Mouse (Mus musculus) erythroblast, adult 5-6 weeks (primary cell): Measurements from ENCODE around the gene Tex13c2. TPM values are rescaled to one million over a fixed set of nuclear protein-coding genes. Genes with fewer than 3 reads are reported as not detected.
A peak's percentile ranks its signal among the peaks of the same experiment; 100 is the strongest.

Source experiments
- ATAC-seq: replicated peaks from 2 replicates; pipeline ENCODE4 v1.8.0; 2016; ENCODE audit warnings: moderate number of reproducible peaks, mild to moderate bottlenecking, moderate TSS enrichment, inconsistent platforms; ENCODE audit not compliant: poor library complexity, low FRiP score, severe bottlenecking
- total RNA-seq, 2 experiments: library from RNA; stranded (forward) in 1 of 2; stranded (reverse) in 1 of 2; fragments of 150-400 nt in 1 of 2; fragments of 200-764, 138-1000 nt in 1 of 2; gene quantifications; 2 replicates each; pipeline versions ENCODE4 v1.2.3 to v1.2.4; 2015 to 2017; ENCODE audit warnings: low replicate concordance in 2 of 2

Tex13c2 gene
- total RNA-seq (2015; ENCODE audit: low replicate concordance), result not detected in 2 replicates
- total RNA-seq (2017; ENCODE audit: low replicate concordance), result not detected in 2 replicates

DNA sequence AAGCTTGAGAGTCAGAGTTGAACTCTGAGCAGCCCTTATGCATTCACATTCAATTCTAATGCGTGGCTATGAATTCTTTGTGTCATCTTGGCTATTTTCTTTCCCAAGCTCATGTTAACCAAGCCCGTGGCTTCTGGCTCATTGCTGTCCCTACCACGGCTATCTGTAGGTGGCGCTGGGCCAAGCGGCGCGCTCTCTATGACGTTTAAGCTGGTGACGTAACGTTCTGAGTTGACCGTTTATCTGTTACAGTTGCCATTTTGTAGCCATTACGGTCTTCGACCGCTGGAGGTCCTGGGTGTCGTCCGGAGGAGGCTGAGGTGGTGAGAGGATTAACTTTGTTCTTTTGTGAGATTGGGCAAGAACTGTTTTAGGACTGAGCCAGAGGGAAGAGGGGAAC, at the start of gene Tex13c2:
Tex13c2 (plus strand) TSS at position 246 of the 400 bp plus-strand sequence.
- no peak for ATAC-seq

DNA sequence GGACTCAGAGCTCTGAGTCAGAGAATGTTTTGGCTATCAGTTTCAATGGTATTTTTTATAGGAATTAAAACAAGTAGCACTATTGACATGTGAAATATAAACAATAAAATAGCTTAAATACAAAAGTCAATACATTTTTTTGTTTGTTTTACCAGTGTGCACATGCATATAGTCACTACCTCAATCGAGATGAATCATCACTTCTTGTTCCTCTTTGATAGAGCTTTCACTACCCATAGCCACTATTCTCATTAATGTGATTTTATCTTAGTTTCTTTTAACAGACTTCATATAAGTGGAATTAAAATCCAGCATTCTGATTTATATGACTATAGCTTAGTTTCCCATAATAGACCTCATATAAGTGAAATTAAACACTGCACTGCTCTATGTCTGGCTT, 39.2 kb upstream of the Tex13c2 start:
- no peak for ATAC-seq

DNA sequence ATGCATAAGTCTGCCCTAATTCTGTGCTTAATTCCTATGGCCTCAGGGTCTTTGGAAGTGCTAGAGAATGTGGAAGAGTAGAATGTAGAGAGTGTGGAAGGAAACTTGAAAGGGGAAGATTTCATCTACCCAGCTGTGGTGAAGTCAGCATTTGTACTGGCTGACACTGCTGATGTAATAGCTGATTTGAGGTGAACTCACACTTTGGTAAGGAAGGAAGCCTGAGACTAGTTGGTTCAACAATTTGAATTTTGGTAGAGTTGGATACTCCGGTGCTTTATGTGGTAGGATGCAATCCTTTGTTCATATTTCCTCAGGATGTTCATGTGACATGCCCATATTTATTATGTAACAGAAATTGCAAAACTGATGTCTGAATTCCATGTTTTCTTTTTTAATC, 36.5 kb upstream of the Tex13c2 start:
- no peak for ATAC-seq

DNA sequence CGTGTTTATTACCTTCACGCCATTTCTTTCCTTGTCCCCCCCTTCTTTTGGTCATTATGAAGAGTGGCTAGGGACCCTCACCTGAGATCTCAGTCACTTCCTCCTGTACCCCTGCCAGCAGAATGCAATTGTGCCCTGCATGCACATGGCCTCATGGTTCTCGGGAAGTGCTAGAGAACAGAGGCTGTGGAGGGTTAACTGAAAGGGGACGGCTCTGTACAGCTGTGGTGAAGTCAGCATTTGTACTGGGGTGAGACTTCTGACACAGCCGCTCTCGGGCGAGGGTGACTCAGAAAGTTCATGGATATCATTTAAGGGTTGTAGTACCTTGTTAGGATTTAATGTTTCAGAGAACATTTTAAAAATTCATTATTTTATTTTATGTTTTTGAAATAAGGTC, 35.0 kb upstream of the Tex13c2 start:
- ATAC-seq, result no peak

DNA sequence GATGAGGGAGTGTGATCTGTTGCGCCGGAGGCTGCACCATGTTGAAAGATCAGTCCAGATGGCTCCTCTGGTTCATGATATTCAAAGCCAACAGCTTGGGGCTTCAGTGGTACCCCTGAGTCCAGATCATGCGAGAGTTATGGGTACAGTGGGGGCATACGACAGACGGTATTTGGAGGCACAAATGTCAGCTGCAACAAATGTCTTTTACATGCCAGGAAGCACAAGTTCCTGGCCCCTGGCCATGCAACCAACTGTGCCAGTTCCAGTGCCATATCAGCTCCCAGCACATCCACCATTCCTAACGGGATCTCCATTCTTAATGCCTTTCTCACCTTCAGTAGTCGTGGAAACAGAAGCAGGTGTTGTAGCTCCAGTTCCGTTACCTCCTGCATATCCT, 845 bp downstream of the Tex13c2 start:
- ATAC-seq, result no peak

DNA sequence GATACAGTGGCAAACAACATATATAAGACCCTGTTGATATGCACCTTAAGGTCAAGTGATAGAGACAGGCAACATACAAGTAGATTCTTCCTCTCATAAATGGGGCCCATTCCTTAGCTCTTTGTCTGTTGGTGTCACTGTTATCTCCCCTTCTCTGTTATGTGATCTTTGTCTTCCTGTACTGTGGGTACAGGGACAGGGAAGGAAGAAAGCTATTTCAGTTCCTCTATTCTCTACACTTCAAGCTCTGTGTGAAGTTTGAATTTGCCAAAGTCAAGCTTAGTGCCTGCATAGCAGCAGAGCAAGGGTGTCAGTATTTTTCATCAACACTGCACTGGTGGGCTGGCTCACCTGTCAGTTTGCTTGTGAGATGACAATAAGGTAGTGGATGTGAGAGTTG, 11.0 kb downstream of the Tex13c2 start:
- no peak for ATAC-seq

DNA sequence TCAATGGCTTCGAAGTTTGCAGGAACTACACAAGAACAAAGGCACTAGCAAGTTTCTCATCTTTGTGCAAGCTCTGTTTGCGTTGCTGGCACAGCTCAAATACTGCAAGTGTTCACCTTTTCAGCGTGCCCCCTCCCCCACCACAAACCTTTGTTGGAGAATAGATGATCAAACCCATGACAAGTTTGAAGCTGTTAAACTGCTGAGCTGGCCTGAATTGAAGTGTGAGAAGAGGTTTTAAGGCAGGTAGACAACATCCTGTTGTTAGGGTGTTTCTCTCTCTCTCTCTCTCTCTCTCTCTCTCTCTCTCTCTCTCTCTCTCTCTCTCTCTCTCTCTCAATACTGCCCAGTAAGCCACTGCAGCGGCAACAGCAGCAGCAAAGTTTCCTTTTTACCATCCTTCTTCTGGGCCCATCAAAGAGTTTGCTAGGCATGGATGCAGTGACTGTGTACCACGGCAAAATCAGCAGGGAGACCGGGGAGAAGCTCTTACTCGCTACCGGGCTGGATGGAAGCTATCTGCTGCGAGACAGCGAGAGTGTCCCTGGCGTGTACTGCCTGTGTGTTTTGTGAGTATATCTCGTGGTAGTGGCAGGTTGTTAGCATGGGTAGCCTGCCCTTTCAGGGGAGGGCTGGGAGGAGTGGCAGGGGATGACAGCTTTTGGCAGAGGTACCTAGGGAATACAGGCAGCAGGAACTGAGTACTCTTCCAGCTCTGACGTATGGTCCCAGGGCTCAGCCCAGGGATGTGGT, 13.0 kb downstream of the Tex13c2 start, which contains the start of gene Sh2d1a:
Sh2d1a (plus strand) TSS at position 163 of the 753 bp plus-strand sequence.
- no peak for ATAC-seq

DNA sequence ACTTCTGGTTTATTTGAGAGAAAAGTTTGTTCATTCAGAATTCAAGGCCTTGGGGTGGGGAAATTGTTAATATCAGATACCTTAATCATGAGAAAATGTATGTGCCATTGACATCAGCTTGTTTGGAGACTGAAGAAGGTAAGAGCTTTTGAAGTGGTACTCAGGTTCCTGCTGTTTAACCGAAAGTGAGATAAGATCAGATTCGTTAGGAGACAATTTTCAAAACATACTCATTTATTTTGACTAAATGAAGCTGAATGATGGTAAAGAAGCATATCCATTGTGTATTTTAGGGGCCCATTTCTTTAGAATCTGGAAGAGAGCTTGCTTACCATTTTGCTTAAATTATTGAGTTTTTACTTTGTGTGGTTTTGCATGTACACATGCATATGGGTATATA, 21.6 kb downstream of the Tex13c2 start:
- no peak for ATAC-seq

DNA sequence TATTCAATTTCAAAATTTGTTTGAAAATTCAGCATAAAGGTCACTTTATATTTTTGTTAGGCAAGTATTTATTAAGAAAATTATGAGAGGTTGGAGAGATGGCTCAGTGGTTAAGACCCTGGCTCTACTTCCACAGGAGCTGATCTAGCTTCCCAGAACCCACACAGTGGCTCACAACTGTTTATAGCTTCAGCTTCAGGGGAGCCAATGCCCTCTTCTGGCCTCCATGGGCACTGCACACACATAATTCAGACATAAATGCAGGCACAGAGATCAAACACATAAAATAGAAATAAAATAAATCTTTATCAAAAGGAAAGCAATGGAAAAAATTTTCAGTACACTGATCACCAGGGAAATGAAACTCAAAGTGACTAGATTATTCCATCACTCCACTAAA, 23.1 kb downstream of the Tex13c2 start:
- ATAC-seq, result no peak

DNA sequence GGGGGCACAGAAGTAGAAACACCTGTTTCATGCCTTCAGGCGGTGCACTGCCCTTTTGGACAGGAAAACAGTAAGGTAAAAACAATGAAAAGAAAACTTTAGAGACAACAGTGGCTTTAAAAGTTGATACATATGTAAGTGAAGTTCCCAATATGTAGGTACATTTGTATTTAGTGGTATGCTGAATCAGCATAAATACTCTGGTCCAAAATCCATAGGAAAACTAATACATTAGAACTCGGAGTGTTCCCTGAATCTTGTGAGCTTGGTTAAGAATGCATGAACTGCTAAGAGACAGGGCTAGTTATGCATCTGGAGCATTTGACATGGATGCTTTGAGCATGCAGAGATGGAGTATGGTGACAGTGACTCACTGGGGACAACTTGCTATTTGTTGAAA, 33.4 kb downstream of the Tex13c2 start:
- no peak for ATAC-seq

DNA sequence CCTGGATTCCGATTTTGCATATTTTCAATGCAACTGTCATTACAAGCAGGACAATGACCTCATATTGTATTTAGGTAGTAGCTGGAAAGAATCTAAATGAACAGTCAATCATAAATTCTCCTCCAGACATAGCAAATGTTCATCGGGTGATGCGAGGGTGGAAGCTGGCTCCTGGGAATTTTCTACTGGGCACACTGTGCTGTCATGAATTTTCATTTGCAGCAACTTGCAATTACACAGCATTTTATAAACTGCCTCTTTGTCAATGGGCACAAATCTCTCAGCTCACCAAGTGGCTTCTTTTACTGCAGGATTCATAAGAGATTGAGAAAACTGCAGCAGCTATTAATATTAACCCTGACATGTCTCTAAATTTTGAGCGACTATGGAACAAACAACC, 41.2 kb downstream of the Tex13c2 start:
- ATAC-seq, result no peak

DNA sequence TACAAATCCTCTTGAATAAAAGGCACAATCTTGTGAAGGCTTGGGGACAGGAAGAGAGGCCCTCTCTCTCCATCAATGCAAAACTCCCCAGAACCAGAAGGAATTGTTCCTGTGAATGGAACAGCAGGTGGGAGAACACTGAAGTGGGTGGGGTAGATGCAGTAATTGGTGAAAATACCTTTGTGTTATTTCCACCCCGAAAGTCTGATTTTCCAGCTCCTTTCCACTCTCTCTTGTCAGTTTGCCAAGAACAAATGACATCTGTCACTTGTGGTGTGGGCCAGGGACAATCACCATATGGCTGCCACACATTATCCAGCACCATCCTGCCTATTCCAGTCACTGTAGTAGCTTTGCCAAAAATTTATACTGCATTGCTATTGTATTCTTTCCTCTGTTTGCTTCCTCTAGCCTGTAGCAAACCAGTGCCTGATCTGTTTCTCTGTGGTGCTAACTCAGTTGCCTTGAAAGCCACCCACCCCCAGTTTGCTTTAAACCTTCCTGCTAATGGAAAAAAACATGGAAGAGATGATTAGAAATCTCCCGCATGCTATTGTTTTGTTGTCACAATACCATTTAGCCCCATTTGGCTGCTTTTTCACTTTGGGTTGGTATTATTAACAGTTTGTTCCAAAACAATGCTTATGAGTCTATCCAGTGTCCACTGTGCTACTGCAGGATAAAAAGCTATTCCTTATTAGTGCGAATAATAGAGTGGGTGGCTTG, 50.7 kb downstream of the Tex13c2 start:
- ATAC-seq, result 0 out of 2 replicates have a peak, but pooled peaks have one; percentile 15

DNA sequence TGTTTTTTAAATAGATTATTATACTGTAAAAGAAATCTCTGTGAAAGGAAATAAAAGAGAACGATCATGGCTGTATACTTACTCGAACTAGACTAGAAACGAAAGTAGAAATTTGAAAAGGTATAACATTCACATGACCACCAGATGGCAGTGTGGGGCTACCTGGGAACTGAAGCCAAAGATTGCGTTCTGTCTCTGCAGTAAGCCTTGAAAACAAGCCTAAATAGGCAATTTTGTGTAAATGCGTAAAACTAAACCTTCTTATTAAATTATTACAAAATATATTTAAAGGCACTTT, 51.2 kb downstream of the Tex13c2 start:
- peak; percentile 69 for ATAC-seq

Other genes with a start within 250 kb of the Tex13c2 start
- not detected in 2 replicates for gene Sh2d1a, start 12.8 kb downstream of the Tex13c2 start, total RNA-seq (2015; ENCODE audit: low replicate concordance)
- gene Sh2d1a, start 12.8 kb downstream of the Tex13c2 start, total RNA-seq (2017; ENCODE audit: low replicate concordance), result not detected in 2 replicates